Mouse (Mus musculus): ENCODE measurements around the gene Tap2.

GRCm38 (mm10) chr17:34202760-34203442 lies 426 bp upstream of the Tap2 start:
- TF ChIP-seq GATA1 (IDR thresholded peaks at IDR 0.05; ENCODE audit: low read length) (no peak), TAL1 (IDR thresholded peaks at IDR 0.05; ENCODE audit: low read length) (no peak)

Measured in erythroblast, embryonic 14.5 days (primary cell).